Mouse (Mus musculus) CH12.LX (cell line): ENCODE data around the gene Kif20b. TPM values are rescaled to one million over a fixed set of nuclear protein-coding genes. Genes with fewer than 3 reads are reported as not detected.
A peak's percentile ranks its signal among the peaks of the same experiment; 100 is the strongest.

Experiments
- DNase-seq: peaks from one replicate; pipeline ENCODE4 v3.0.0-alpha.2; 2013; ENCODE audit errors: extremely low read depth
- H3K27ac ChIP-seq: 2 replicates; pipeline ENCODE4 v1.5.1; 2012; ENCODE audit warnings: low read depth, mild to moderate bottlenecking, control low read depth, moderate library complexity; ENCODE audit not compliant: insufficient read depth
- H3K27me3 ChIP-seq: replicated peaks from 2 replicates; pipeline ENCODE3; 2012; ENCODE audit warnings: inconsistent platforms
- H3K36me3 ChIP-seq, 2 experiments: replicated peaks in 1 of 2; 2 replicates each; pipeline versions ENCODE3 to v1.6.1; 2012; ENCODE audit warnings: inconsistent platforms in 1 of 2, low read length in 1 of 2, mild to moderate bottlenecking in 1 of 2, mixed read lengths in 1 of 2, moderate library complexity in 1 of 2; ENCODE audit not compliant: control insufficient read depth in 1 of 2, insufficient read depth in 1 of 2
- H3K4me1 ChIP-seq, 2 experiments: 2 replicates each; pipeline ENCODE4 v1.6.1; 2012; ENCODE audit warnings: inconsistent platforms in 1 of 2, moderate library complexity in 1 of 2; ENCODE audit not compliant: insufficient read depth in 2 of 2, control insufficient read depth in 1 of 2
- H3K4me2 ChIP-seq: 2 replicates; pipeline ENCODE4 v1.6.1; 2012; ENCODE audit warnings: low read depth, mild to moderate bottlenecking, control low read depth; ENCODE audit not compliant: poor library complexity, insufficient read depth, severe bottlenecking
- H3K4me3 ChIP-seq, 3 experiments: fragments of 150-350 bp in 1 of 3; sonication (generic) in 1 of 3; replicated peaks in 1 of 3; 2 replicates each; pipeline versions ENCODE3 to v1.5.1; 2011 to 2012; ENCODE audit warnings: low read depth in 2 of 3, low read length in 2 of 3, mild to moderate bottlenecking in 2 of 3, moderate library complexity in 2 of 3, control low read depth in 1 of 3, improper control_type of control experiment in 1 of 3, inconsistent platforms in 1 of 3, mixed read lengths in 1 of 3; ENCODE audit not compliant: poor library complexity in 1 of 3
- H3K79me2 ChIP-seq: replicated peaks from 2 replicates; pipeline ENCODE4 v1.6.1; 2012; ENCODE audit warnings: mild to moderate bottlenecking, moderate library complexity; ENCODE audit not compliant: control insufficient read depth, poor library complexity, insufficient read depth, severe bottlenecking; ENCODE audit errors: extremely low read depth
- H3K9ac ChIP-seq: 2 replicates; pipeline ENCODE4 v1.6.1; 2012; ENCODE audit warnings: low read depth, mild to moderate bottlenecking, control low read depth, moderate library complexity; ENCODE audit not compliant: insufficient read depth
- H3K9me3 ChIP-seq: replicated peaks from 2 replicates; pipeline ENCODE3; 2012; ENCODE audit warnings: low read length, inconsistent platforms, mixed read lengths
- CHD1 ChIP-seq: IDR thresholded peaks from 2 replicates; pipeline ENCODE4 v1.6.1; 2012; ENCODE audit warnings: low read depth, low read length, improper control_type of control experiment, inconsistent platforms
- CHD2 ChIP-seq: IDR thresholded peaks from 2 replicates; pipeline ENCODE4 v1.6.1; 2011; ENCODE audit warnings: low read length, improper control_type of control experiment
- CTCF ChIP-seq, 2 experiments: IDR thresholded peaks in 1 of 2; conservative IDR thresholded peaks in 1 of 2; 2 replicates each; pipeline ENCODE4 v1.5.1; 2011 to 2012; ENCODE audit warnings: low read depth in 2 of 2, low read length in 2 of 2, improper control_type of control experiment in 1 of 2, inconsistent platforms in 1 of 2, mild to moderate bottlenecking in 1 of 2, moderate library complexity in 1 of 2
- E2F4 ChIP-seq: IDR thresholded peaks from 2 replicates; pipeline ENCODE4 v1.6.1; 2011; ENCODE audit warnings: low read depth, low read length, improper control_type of control experiment; ENCODE audit not compliant: insufficient replicate concordance
- ELF1 ChIP-seq: IDR thresholded peaks from 2 replicates; pipeline ENCODE4 v1.6.1; 2014; ENCODE audit warnings: low read depth, mild to moderate bottlenecking, inconsistent platforms, low read length, improper control_type of control experiment
- EP300 ChIP-seq: IDR thresholded peaks from 2 replicates; pipeline ENCODE4 v1.6.1; 2011; ENCODE audit warnings: low read length, improper control_type of control experiment
- ETS1 ChIP-seq: conservative IDR thresholded peaks from 2 replicates; pipeline ENCODE4 v1.6.1; 2012; ENCODE audit warnings: low read depth, mild to moderate bottlenecking, inconsistent platforms, low read length, improper control_type of control experiment, moderate library complexity
- GABPA ChIP-seq: IDR thresholded peaks from 2 replicates; pipeline ENCODE4 v1.6.1; 2012; ENCODE audit warnings: low read depth, low read length, improper control_type of control experiment, inconsistent platforms; ENCODE audit not compliant: insufficient replicate concordance
- HCFC1 ChIP-seq: IDR thresholded peaks from 2 replicates; pipeline ENCODE4 v1.6.1; 2012; ENCODE audit warnings: low read depth, mild to moderate bottlenecking, inconsistent platforms, low read length, improper control_type of control experiment
- IRF4 ChIP-seq: IDR thresholded peaks from 2 replicates; pipeline ENCODE4 v1.6.1; 2014; ENCODE audit warnings: low read depth, mild to moderate bottlenecking, inconsistent platforms, low read length, improper control_type of control experiment
- KAT2A ChIP-seq: IDR thresholded peaks from 2 replicates; pipeline ENCODE4 v1.6.1; 2012; ENCODE audit warnings: low read length, improper control_type of control experiment, inconsistent platforms; ENCODE audit not compliant: insufficient replicate concordance
- MAX ChIP-seq: IDR thresholded peaks from 2 replicates; pipeline ENCODE4 v1.6.1; 2011; ENCODE audit warnings: low read length, improper control_type of control experiment
- MAZ ChIP-seq: IDR thresholded peaks from 2 replicates; pipeline ENCODE4 v1.6.1; 2012; ENCODE audit warnings: low read depth, mild to moderate bottlenecking, inconsistent platforms, low read length, improper control_type of control experiment, moderate library complexity
- MEF2A ChIP-seq: IDR thresholded peaks from 2 replicates; pipeline ENCODE4 v1.6.1; 2014; ENCODE audit warnings: low read depth, mild to moderate bottlenecking, inconsistent platforms, low read length, improper control_type of control experiment, borderline replicate concordance
- MXI1 ChIP-seq: IDR thresholded peaks from 2 replicates; pipeline ENCODE4 v1.6.1; 2011; ENCODE audit warnings: mild to moderate bottlenecking, low read depth, low read length, improper control_type of control experiment
- MYC ChIP-seq: IDR thresholded peaks from 2 replicates; pipeline ENCODE4 v1.6.1; 2011; ENCODE audit warnings: low read depth, mild to moderate bottlenecking, improper control_type of control experiment, low read length
- NELFE ChIP-seq: IDR thresholded peaks from 2 replicates; pipeline ENCODE4 v1.6.1; 2011; ENCODE audit warnings: low read depth, low read length, improper control_type of control experiment
- NRF1 ChIP-seq: IDR thresholded peaks from 2 replicates; pipeline ENCODE4 v1.6.1; 2014; ENCODE audit warnings: low read depth, mild to moderate bottlenecking, inconsistent platforms, low read length, improper control_type of control experiment, moderate library complexity
- PAX5 ChIP-seq: IDR thresholded peaks from 2 replicates; pipeline ENCODE4 v1.6.1; 2012; ENCODE audit warnings: low read length, inconsistent platforms, mixed read lengths
- POLR2A ChIP-seq: IDR thresholded peaks from 2 replicates; pipeline ENCODE4 v1.6.1; 2011; ENCODE audit warnings: low read depth, mild to moderate bottlenecking, improper control_type of control experiment, low read length
- POLR2AphosphoS2 ChIP-seq: IDR thresholded peaks from 2 replicates; pipeline ENCODE4 v1.6.1; 2011; ENCODE audit warnings: low read depth, low read length, improper control_type of control experiment
- RAD21 ChIP-seq: IDR thresholded peaks from 2 replicates; pipeline ENCODE4 v1.6.1; 2011; ENCODE audit warnings: low read depth, mild to moderate bottlenecking, low read length, improper control_type of control experiment, moderate library complexity
- SIN3A ChIP-seq: IDR thresholded peaks from 2 replicates; pipeline ENCODE4 v1.6.1; 2012; ENCODE audit warnings: low read length, improper control_type of control experiment, inconsistent platforms
- SMC3 ChIP-seq: IDR thresholded peaks from 2 replicates; pipeline ENCODE4 v1.6.1; 2011; ENCODE audit warnings: low read depth, low read length, improper control_type of control experiment
- TBP ChIP-seq: conservative IDR thresholded peaks from 2 replicates; pipeline ENCODE4 v1.6.1; 2011; ENCODE audit warnings: low read depth, low read length, improper control_type of control experiment
- TCF12 ChIP-seq: IDR thresholded peaks from 2 replicates; pipeline ENCODE4 v1.6.1; 2014; ENCODE audit warnings: low read depth, mild to moderate bottlenecking, inconsistent platforms, low read length, improper control_type of control experiment
- UBTF ChIP-seq: IDR thresholded peaks from 2 replicates; pipeline ENCODE4 v1.6.1; 2012; ENCODE audit warnings: low read depth, mild to moderate bottlenecking, inconsistent platforms, low read length, improper control_type of control experiment, moderate library complexity
- USF1 ChIP-seq: IDR thresholded peaks from 2 replicates; pipeline ENCODE4 v1.6.1; 2014; ENCODE audit warnings: low read depth, mild to moderate bottlenecking, inconsistent platforms, low read length, improper control_type of control experiment
- ZC3H11A ChIP-seq: IDR thresholded peaks from 2 replicates; pipeline ENCODE4 v1.6.1; 2012; ENCODE audit warnings: low read depth, mild to moderate bottlenecking, inconsistent platforms, low read length, improper control_type of control experiment
- ZKSCAN1 ChIP-seq: IDR thresholded peaks from 2 replicates; pipeline ENCODE4 v1.6.1; 2012; ENCODE audit warnings: low read depth, inconsistent platforms, low read length, improper control_type of control experiment, borderline replicate concordance
- ZMIZ1 ChIP-seq: IDR thresholded peaks from 2 replicates; pipeline ENCODE4 v1.6.1; 2012; ENCODE audit warnings: low read depth, mild to moderate bottlenecking, inconsistent platforms, low read length, improper control_type of control experiment
- ZNF384 ChIP-seq: IDR thresholded peaks from 2 replicates; pipeline ENCODE4 v1.6.1; 2012; ENCODE audit warnings: low read depth, low read length, improper control_type of control experiment, inconsistent platforms
- dilution Hi-C: fragments of 300-500 bp; cut with MboI; formaldehyde crosslinking; loops from 2 replicates; pipeline ENCODE4 v1.14.3; 2020; ENCODE audit warnings: low sequenced_read_pairs; ENCODE audit not compliant: extremely low pct_unique_long_range_greater_than_20kb, extremely low pct_ligation_motif_present
- in situ Hi-C: fragments of 300-500 bp; cut with MboI; formaldehyde crosslinking; loops from 3 replicates; pipeline ENCODE4 v1.14.3; 2019; ENCODE audit warnings: low sequenced_read_pairs, low pct_ligation_motif_present, low pct_unique_long_range_greater_than_20kb, mixed read lengths
- polyA plus RNA-seq: library from polyadenylated mRNA; unstranded; fragments of >175 nt; gene quantifications from 2 replicates; pipeline ENCODE4 v1.2.1, GENCODE M21; 2012; ENCODE audit warnings: low read depth; ENCODE audit not compliant: insufficient read length
- total RNA-seq, 2 experiments: library from RNA; depleted of rRNA; stranded (reverse); fragments of 300-350 nt in 1 of 2; fragments of >200 nt in 1 of 2; gene quantifications; 2 replicates each; pipeline ENCODE4 v1.2.3; 2012 to 2014

Kif20b gene
- total RNA-seq (2012; rRNA removed) (32.4 and 40.1 TPM in 2 replicates), total RNA-seq (2014; rRNA removed) (89.0 and 104 TPM in 2 replicates), polyA plus RNA-seq (46.3 and 59.5 TPM in 2 replicates)

- H3K9ac ChIP-seq = peak within 1 kb of the TSS; percentile 68
- DNase-seq = peak; percentile 92
- in situ Hi-C loops = no loop called here
- H3K4me1 ChIP-seq = peaks cover 3 to 14% of the 10 kb centered on the region in 2 experiments; a peak in 2 of 4 replicates
- no peaks in the 10 kb centered on the region for H3K9me3 ChIP-seq
- H3K36me3 ChIP-seq = peaks cover 9 to 18% of the 10 kb centered on the region in 2 experiments
- TF ChIP-seq CTCF (conservative IDR thresholded peaks at IDR 0.05 in 1 of 2, IDR thresholded peaks at IDR 0.05 in 1 of 2; ENCODE audit: low read depth in 2 of 2, low read length in 2 of 2) (peak in 1 of 2 experiments; percentile 20; a peak in 1 of 4 replicates), PAX5 (no peak), EP300 (no peak), TCF12 (peak; percentile 74), MEF2A (no peak; the same call in 1 of the 2 replicates), HCFC1 (peak; percentile 82), E2F4 (peak; percentile 78; the same call in 1 of the 2 replicates), CHD1 (no peak), POLR2AphosphoS2 (peak; percentile 44; the same call in 1 of the 2 replicates), MAX (peak; percentile 65; the same call in 1 of the 2 replicates), IRF4 (peak; percentile 65), MXI1 (peak; percentile 97), ZKSCAN1 (no peak), UBTF (peak; percentile 40; the same call in 1 of the 2 replicates), NELFE (peak; percentile 75), MYC (peak; percentile 70), GABPA (no peak), TBP (0 out of 2 replicates have a peak, but pooled peaks have one; percentile 3), ZNF384 (no peak), ELF1 (peak; percentile 87), MAZ (peak; percentile 96), RAD21 (peak; percentile 9), ETS1 (0 out of 2 replicates have a peak, but pooled peaks have one; percentile 8), USF1 (no peak), KAT2A (peak; percentile 76; the same call in 1 of the 2 replicates), ZMIZ1 (peak; percentile 67; the same call in 1 of the 2 replicates), CHD2 (0 out of 2 replicates have a peak, but pooled peaks have one; percentile 47), SIN3A (peak; percentile 98), SMC3 (no peak), NRF1 (0 out of 2 replicates have a peak, but pooled peaks have one; percentile 44), POLR2A (peak; percentile 89), ZC3H11A (no peak)
- H3K27me3 ChIP-seq = no peaks in the 10 kb centered on the region
- H3K4me3 ChIP-seq = peak within 1 kb of the TSS; percentile 97 to 100 (median 98)
- H3K4me2 ChIP-seq = peak within 1 kb of the TSS; percentile 55
- dilution Hi-C loops = no loop called here
- H3K79me2 ChIP-seq = peaks cover 39% of the 10 kb centered on the region
- peak within 1 kb of the TSS; percentile 74 for H3K27ac ChIP-seq
Observed at GRCm38 (mm10) chr19:34921652-34922602, at the start of gene Kif20b. Gene Kif20b, plus strand, starts transcription at chr19:34922361.
